Mouse (Mus musculus): ENCODE results near the gene Pou4f1.
A peak's percentile ranks its signal among the peaks of the same experiment; 100 is the strongest.

Gene Pou4f1

GRCm38 (mm10) chr14:104453824-104454223, 14.0 kb downstream of the Pou4f1 start:
- DNase-seq = peak in 1 of 2 experiments; percentile 13

DNA sequence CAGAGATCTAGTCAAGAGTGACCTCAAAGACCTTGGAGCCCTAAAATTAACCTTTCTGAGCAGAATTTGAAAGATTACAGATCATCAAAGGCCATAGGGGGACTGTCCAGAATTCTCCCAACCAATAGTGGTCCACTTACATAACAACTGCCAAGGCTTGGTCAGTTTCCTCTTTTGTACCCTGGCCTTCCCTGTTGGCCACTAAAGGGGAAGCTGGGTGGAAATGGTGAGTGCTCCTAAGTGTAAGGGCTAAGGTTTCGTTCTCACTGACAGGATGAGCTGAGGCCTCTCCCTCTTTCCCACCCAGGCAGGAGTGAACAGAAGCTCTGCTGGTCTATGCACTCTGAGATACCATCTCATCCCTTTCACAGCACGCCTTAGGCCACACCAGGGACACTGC, 33.5 kb downstream of the Pou4f1 start:
- no peak for DNase-seq

DNA sequence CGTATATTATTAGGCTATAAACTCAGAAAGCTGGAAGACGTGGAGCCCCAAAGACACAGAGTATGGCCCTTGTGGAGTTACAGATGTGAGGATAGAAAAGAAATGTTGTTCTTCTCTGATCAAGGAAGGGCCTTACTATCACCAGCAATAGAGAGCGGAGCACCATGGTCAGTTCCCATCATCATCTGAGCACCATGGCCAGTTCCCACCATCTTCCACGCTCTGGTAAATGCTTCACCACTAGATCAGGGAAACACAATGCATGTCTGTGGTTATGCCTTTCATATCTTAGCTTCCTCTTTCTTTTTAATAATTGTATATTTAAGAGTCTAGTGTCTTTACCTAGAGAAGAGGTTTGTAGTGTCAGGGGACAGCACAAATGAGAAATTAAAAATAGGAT, 37.0 kb downstream of the Pou4f1 start:
- no peak for DNase-seq

DNA sequence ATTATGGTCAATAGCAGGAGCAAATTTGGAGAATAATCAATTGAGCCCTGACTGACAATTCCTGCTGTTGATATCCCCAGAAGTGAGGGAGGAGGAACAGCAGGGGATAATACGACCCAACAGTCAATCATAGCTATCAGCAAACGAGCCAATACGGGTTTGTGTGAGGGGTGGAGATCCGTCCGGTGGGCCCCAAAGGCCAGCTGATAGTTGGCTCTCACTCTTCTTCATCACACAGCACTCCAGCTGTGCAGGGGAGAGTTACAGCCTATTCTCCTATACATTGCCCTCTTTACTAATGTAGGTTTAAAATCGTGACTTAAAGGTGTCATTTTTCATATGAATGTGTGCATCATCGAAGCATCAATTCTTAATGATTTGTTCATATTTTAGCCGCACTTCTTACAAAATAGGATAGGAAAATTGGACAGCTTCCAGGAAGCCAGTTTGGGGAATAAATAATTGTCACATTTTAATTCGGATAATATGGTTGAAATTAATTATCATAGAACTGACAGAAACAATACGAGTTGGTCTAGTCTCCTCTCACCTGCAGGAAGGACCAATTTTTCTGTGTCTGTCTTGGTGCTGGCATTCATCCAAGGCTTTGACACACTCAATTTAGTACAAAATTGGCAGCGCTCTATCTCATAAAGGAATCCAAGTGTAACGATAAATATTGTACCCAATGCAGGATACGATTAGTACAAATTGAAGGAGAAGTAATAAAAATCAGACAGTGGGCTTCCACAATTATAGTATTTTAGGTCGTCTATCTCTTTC, 43.9 kb downstream of the Pou4f1 start:
- no peak for DNase-seq
